Mouse (Mus musculus): Measurements from ENCODE around the gene Kcnj5.

DNA sequence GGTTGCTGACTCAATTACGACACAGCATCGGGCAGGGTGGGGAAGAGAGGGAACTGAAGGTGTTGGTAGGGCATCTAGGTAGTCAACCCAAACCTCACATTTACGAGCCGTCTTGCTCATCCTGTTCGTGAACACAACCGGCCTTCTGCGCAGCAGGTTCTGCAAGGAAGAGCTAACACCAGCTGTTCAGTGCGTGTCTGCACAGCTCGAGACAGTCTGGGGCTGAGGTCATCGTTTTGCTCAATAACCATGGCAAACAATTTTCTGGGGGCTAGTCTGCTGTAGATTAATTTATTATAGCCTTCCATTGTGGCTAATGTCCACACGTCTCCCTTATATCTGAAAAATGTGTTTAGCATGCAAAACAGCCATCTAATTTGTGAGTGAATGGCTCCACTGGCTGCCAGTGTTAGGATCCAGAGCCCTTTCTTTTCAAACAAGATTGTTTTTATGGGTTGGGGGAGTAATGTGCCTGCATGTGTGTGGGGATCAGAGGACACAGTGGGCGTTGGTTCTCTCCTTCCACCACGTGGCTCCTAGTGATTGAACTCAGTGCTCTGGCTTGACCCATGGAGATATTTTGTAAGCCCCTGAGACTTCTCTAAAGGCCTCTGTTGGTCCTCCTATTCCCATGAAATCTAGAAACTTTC is 41.5 kb downstream of the Kcnj5 start:
- TF ChIP-seq CTCF (IDR thresholded peaks at IDR 0.05; ENCODE audit: control insufficient read depth, insufficient read depth, insufficient replicate concordance, low read depth, low read length) (no peak), POLR2A (IDR thresholded peaks at IDR 0.05; ENCODE audit: control insufficient read depth, low read depth, low read length) (no peak)
